Mouse (Mus musculus) erythroblast, adult 5-6 weeks (primary cell): ENCODE measurements at regions not wholly inside any gene's neighbourhood (a gene's known extent, or its start where the extent isn't known, plus 50 kb on each side); places are given as distances from the start of the nearest gene placed in this dataset.

Source experiments
- ATAC-seq: replicated peaks from 2 replicates; pipeline ENCODE4 v1.8.0; 2016; ENCODE audit warnings: moderate number of reproducible peaks, mild to moderate bottlenecking, moderate TSS enrichment, inconsistent platforms; ENCODE audit not compliant: poor library complexity, low FRiP score, severe bottlenecking

- ATAC-seq = no peak
Measured at GRCm38 (mm10) chr12:26723399-26723798, 254.4 kb downstream of the Cmpk2 start.

- no peak for ATAC-seq
Measured at GRCm38 (mm10) chr12:26698838-26699237, 229.8 kb downstream of the Cmpk2 start.

- no peak for ATAC-seq
Measured at GRCm38 (mm10) chr12:26688048-26688447, 219.0 kb downstream of the Cmpk2 start.

- ATAC-seq = no peak
Measured at GRCm38 (mm10) chr12:26680568-26680947, 211.6 kb downstream of the Cmpk2 start.

GRCm38 (mm10) chr12:26679887-26680567 is 211.0 kb downstream of the Cmpk2 start:
- ATAC-seq = no peak

- no peak for ATAC-seq
Measured at GRCm38 (mm10) chr12:26665466-26665865, 196.5 kb downstream of the Cmpk2 start.

GRCm38 (mm10) chr12:26654251-26654650 is 185.2 kb downstream of the Cmpk2 start:
- ATAC-seq = no peak

GRCm38 (mm10) chr12:26653781-26654180 is 184.8 kb downstream of the Cmpk2 start:
- ATAC-seq = no peak

- no peak for ATAC-seq
Measured at GRCm38 (mm10) chr12:26646141-26646540, 177.1 kb downstream of the Cmpk2 start.

- ATAC-seq = no peak
Measured at GRCm38 (mm10) chr12:26635665-26636241, 166.7 kb downstream of the Cmpk2 start.

GRCm38 (mm10) chr12:26635253-26635652 is 166.2 kb downstream of the Cmpk2 start:
- no peak for ATAC-seq

GRCm38 (mm10) chr12:26631795-26632122 is 162.8 kb downstream of the Cmpk2 start:
- no peak for ATAC-seq

GRCm38 (mm10) chr12:26631111-26631794 is 162.2 kb downstream of the Cmpk2 start:
- no peak for ATAC-seq

- no peak for ATAC-seq
Measured at GRCm38 (mm10) chr12:26621135-26621932, 152.3 kb downstream of the Cmpk2 start.

GRCm38 (mm10) chr12:26620501-26621134 is 151.6 kb downstream of the Cmpk2 start:
- ATAC-seq = no peak

GRCm38 (mm10) chr12:26617969-26618368 is 149.0 kb downstream of the Cmpk2 start:
- ATAC-seq = no peak

- ATAC-seq = no peak
Measured at GRCm38 (mm10) chr12:26613086-26613705, 144.2 kb downstream of the Cmpk2 start.

GRCm38 (mm10) chr12:26610079-26610478 is 141.1 kb downstream of the Cmpk2 start:
- ATAC-seq = no peak

GRCm38 (mm10) chr12:26598501-26598900 is 129.5 kb downstream of the Cmpk2 start:
- no peak for ATAC-seq

- ATAC-seq = no peak
Measured at GRCm38 (mm10) chr12:26592125-26592524, 123.1 kb downstream of the Cmpk2 start.
